Mouse (Mus musculus): Measurements from ENCODE around the gene Glis2. TPM values are rescaled to one million over a fixed set of nuclear protein-coding genes. Genes with fewer than 3 reads are reported as not detected.

The Glis2 gene
- total and polyA plus RNA-seq, 3 experiments: 0.62 to 5.0 TPM; not detected in 1

DNA sequence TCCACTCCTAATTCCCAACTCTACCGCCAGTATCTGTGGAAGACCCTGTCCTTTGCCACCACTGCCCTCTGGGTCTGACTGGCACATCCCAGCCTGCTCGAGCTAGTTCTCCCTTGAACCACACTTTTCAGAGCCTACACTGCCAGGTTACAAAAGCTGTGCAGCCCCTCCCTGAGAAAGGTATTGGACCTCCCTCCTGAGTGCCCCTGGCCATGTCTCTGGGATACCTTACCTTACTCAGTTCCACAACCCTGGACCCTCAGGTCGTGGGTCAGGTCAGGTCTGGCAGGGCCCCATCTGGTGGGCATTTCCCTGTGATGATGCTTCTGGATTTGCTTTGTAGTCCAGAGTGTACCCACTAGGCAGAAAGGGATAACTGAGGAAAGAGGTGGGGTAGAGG is 5.1 kb downstream of the Glis2 start:
- Histone ChIP-seq H3K79me2 (ENCODE audit: control insufficient read depth, insufficient read depth, low read length, poor library complexity) (no peaks in the 10 kb centered on the region), H3K9ac (ENCODE audit: control insufficient read depth, low read depth, low read length, poor library complexity, severe bottlenecking) (no peak overlapping the region), H3K27me3 (ENCODE audit: control insufficient read depth in 1 of 2, insufficient read depth in 2 of 2, low read length in 2 of 2) (0 out of 4 replicates have a peak, but pooled peaks cover 0 to 3% of the 10 kb centered on the region in 2 experiments), H3K36me3 (ENCODE audit: control insufficient read depth in 1 of 2, insufficient read depth in 2 of 2, low read length in 2 of 2) (no peaks in the 10 kb centered on the region), H3K4me1 (ENCODE audit: control insufficient read depth in 1 of 2, insufficient read depth in 2 of 2, low read length in 2 of 2) (no peaks in the 10 kb centered on the region; a peak in 1 of 4 replicates), H3K27ac (ENCODE audit: control insufficient read depth, low read depth, low read length) (no peak overlapping the region), H3K4me3 (ENCODE audit: control insufficient read depth in 1 of 2, insufficient read depth in 1 of 2, low read depth in 2 of 2, low read length in 2 of 2) (no peak overlapping the region), H3K9me3 (replicated peaks; ENCODE audit: insufficient read depth, low read length) (no peaks in the 10 kb centered on the region)
- TF ChIP-seq GABPA (IDR thresholded peaks at IDR 0.05; ENCODE audit: low read depth, low read length) (no peak), SIN3A (IDR thresholded peaks at IDR 0.05; ENCODE audit: low read length) (no peak), BHLHE40 (IDR thresholded peaks at IDR 0.05; ENCODE audit: borderline replicate concordance, low read depth, low read length) (no peak), ELF1 (IDR thresholded peaks at IDR 0.05; ENCODE audit: low read depth, low read length) (no peak), CTCF (IDR thresholded peaks at IDR 0.05 in 2 of 3, conservative IDR thresholded peaks at IDR 0.05 in 1 of 3; ENCODE audit: control insufficient read depth in 1 of 3, insufficient read depth in 1 of 3, low read depth in 2 of 3, low read length in 3 of 3, poor library complexity in 1 of 3, severe bottlenecking in 1 of 3) (no peak), KAT2A (conservative IDR thresholded peaks at IDR 0.05; ENCODE audit: low read depth, low read length) (no peak), NRF1 (IDR thresholded peaks at IDR 0.05; ENCODE audit: insufficient read depth, low read depth, low read length, poor library complexity, severe bottlenecking) (no peak), POLR2AphosphoS2 (IDR thresholded peaks at IDR 0.05; ENCODE audit: low read length) (no peak), TCF12 (IDR thresholded peaks at IDR 0.05; ENCODE audit: low read depth, low read length) (no peak), MAX (IDR thresholded peaks at IDR 0.05; ENCODE audit: low read length) (no peak), ZNF384 (IDR thresholded peaks at IDR 0.05; ENCODE audit: low read depth, low read length) (no peak), NELFE (IDR thresholded peaks at IDR 0.05; ENCODE audit: low read depth, low read length) (no peak), MEF2A (IDR thresholded peaks at IDR 0.05; ENCODE audit: extremely low read depth, insufficient replicate concordance, low read depth, low read length, poor library complexity, severe bottlenecking) (no peak), UBTF (IDR thresholded peaks at IDR 0.05; ENCODE audit: borderline replicate concordance, insufficient read depth, low read depth, low read length) (no peak), CHD2 (IDR thresholded peaks at IDR 0.05; ENCODE audit: low read length) (no peak), EP300 (IDR thresholded peaks at IDR 0.05; ENCODE audit: low read depth in 1 of 2, low read length in 2 of 2) (no peak), CHD1 (IDR thresholded peaks at IDR 0.05; ENCODE audit: low read depth, low read length) (no peak), MYC (IDR thresholded peaks at IDR 0.05; ENCODE audit: low read depth, low read length) (no peak)
- DNase-seq (ENCODE audit: low read depth, low spot score): no peak

DNA sequence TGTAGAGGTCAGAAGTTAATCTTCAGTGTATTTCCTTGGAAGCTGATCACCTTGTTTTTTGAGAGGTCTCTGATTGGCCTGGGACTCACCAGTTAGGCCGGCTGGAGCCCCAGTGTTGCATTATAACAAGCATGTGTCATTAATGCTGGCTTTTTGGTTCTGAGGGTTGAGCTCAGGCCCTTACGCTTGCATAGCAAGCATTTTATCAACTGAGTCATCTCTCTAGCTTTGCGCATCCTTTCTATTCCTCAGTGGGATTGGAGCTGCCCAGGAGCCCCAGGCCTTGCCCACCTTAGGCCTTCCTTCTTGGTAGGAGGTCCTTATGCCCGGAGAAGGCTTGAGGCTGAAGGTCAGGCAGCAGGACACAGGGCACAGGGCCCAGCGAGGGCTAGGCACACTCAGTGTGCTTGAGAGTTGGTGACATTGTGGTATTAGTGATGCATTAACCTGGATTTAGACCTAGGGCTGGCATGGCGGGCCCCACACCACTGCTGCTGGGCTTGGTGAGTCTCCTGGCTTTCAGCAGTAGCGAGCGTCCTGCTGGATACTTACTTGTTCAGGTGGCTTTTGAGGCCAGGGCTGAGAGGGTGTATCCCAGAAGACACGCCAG is 6.3 kb downstream of the Glis2 start:
- Histone ChIP-seq H3K36me3 (ENCODE audit: control insufficient read depth in 1 of 2, insufficient read depth in 2 of 2, low read length in 2 of 2) (no peaks in the 10 kb centered on the region), H3K9me3 (replicated peaks; ENCODE audit: insufficient read depth, low read length) (no peaks in the 10 kb centered on the region), H3K27me3 (ENCODE audit: control insufficient read depth in 1 of 2, insufficient read depth in 2 of 2, low read length in 2 of 2) (no peaks in the 10 kb centered on the region), H3K4me3 (ENCODE audit: control insufficient read depth in 1 of 2, insufficient read depth in 1 of 2, low read depth in 2 of 2, low read length in 2 of 2) (no peak overlapping the region), H3K27ac (ENCODE audit: control insufficient read depth, low read depth, low read length) (no peak overlapping the region), H3K9ac (ENCODE audit: control insufficient read depth, low read depth, low read length, poor library complexity, severe bottlenecking) (no peak overlapping the region), H3K4me1 (ENCODE audit: control insufficient read depth in 1 of 2, insufficient read depth in 2 of 2, low read length in 2 of 2) (no peaks in the 10 kb centered on the region; a peak in 1 of 4 replicates), H3K79me2 (ENCODE audit: control insufficient read depth, insufficient read depth, low read length, poor library complexity) (no peaks in the 10 kb centered on the region)
- TF ChIP-seq RCOR1 (IDR thresholded peaks at IDR 0.05; ENCODE audit: low read depth, low read length) (no peak), EP300 (IDR thresholded peaks at IDR 0.05; ENCODE audit: low read depth in 1 of 2, low read length in 2 of 2) (no peak), ZC3H11A (IDR thresholded peaks at IDR 0.05; ENCODE audit: low read depth, low read length) (no peak), POLR2AphosphoS2 (IDR thresholded peaks at IDR 0.05; ENCODE audit: low read length) (no peak), KAT2A (conservative IDR thresholded peaks at IDR 0.05; ENCODE audit: low read depth, low read length) (no peak), GATA1 (IDR thresholded peaks at IDR 0.05; ENCODE audit: low read depth, low read length) (no peak), MAZ (IDR thresholded peaks at IDR 0.05; ENCODE audit: low read depth, low read length) (no peak), BHLHE40 (IDR thresholded peaks at IDR 0.05; ENCODE audit: borderline replicate concordance, low read depth, low read length) (no peak), SIN3A (IDR thresholded peaks at IDR 0.05; ENCODE audit: low read length) (no peak), TBP (IDR thresholded peaks at IDR 0.05; ENCODE audit: low read depth, low read length) (no peak), POLR2AphosphoS5 (IDR thresholded peaks at IDR 0.05; ENCODE audit: borderline replicate concordance, low read depth, low read length) (no peak), NELFE (IDR thresholded peaks at IDR 0.05; ENCODE audit: low read depth, low read length) (no peak)
- DNase-seq (ENCODE audit: low read depth, low spot score): no peak

Measured in MEL (cell line).